Comparison of ENCODE assay signal across 8 mouse cellular contexts in the genomic region with DNA sequence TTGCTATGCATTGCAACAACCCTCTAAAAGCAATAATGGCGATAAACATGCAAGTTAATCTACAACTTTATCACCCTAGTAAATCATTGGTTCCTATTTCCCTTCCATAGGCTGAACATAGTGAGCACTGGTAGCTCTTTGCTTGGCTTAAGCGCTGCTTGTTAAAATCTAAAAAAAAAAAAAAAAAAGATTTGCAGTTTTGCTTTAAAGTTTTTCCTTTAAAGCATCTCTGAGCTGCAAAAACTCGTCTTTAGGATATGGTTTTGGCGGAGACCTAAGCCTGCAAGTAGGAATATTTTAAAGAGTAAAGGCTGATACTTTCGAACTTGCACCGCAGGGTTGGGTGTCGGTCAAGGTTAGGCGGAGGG. TPM values are rescaled to one million over a fixed set of nuclear protein-coding genes. Genes with fewer than 3 reads are reported as not detected.
A peak's percentile ranks its signal among the peaks of the same experiment; 100 is the strongest.
DNase-seq lines count a peak whose midpoint lies in the region; ATAC-seq and TF ChIP-seq lines count a peak whose summit lies in the region.

No protein-coding gene starts in this region.

- peak overlapping the region; percentile 25; the same call in 1 of the 2 replicates for H3K9ac ChIP-seq in kidney, embryonic 14.5 days (ENCODE audit: low read depth, low read length)
- peak overlapping the region; percentile 24; the same call in 1 of the 2 replicates for H3K9ac ChIP-seq in hindbrain, embryonic 14.5 days
- 0 out of 2 replicates have a peak overlapping the region, but pooled peaks have one; percentile 23 for H3K9ac ChIP-seq in midbrain, embryonic 13.5 days (replicated peaks)

- H3K27me3 ChIP-seq in kidney, embryonic 14.5 days (ENCODE audit: control insufficient read depth, insufficient read depth, low read length) = no peaks in the 10 kb centered on the region
- no peaks in the 10 kb centered on the region for H3K27me3 ChIP-seq in hindbrain, embryonic 14.5 days (ENCODE audit: control insufficient read depth, insufficient read depth, low read length)
- peaks cover 15% of the 10 kb centered on the region for H3K27me3 ChIP-seq in midbrain, embryonic 13.5 days

- peak overlapping the region; percentile 92 for H3K27ac ChIP-seq in kidney, embryonic 14.5 days (ENCODE audit: low read depth, low read length)
- peak overlapping the region; percentile 79 for H3K27ac ChIP-seq in bone marrow macrophage, adult 2 months (ENCODE audit: insufficient read depth, low read depth, low read length)
- peak overlapping the region; percentile 14; the same call in 1 of the 2 replicates for H3K27ac ChIP-seq in hindbrain, embryonic 14.5 days
- peak overlapping the region; percentile 95; the same call in 1 of the 2 replicates for H3K27ac ChIP-seq in midbrain, embryonic 13.5 days

- no peak for DNase-seq in kidney, postnatal 4 days
- DNase-seq in hindbrain, embryonic 14.5 days (ENCODE audit: low spot score) = no peak
- DNase-seq in thymus, postnatal 14 days = no peak
- DNase-seq in gastrocnemius, postnatal 4 days (ENCODE audit: low spot score in 2 of 2) = no peak
- DNase-seq in adrenal gland, adult 2 months = no peak

- TF ChIP-seq POLR2A in bone marrow macrophage, adult 2 months (IDR thresholded peaks at IDR 0.05; ENCODE audit: borderline replicate concordance, low read depth, low read length) = no peak

- H3K4me2 ChIP-seq in kidney, embryonic 14.5 days (replicated peaks; ENCODE audit: low read depth, low read length) = peak overlapping the region; percentile 79
- peak overlapping the region; percentile 73 for H3K4me2 ChIP-seq in hindbrain, embryonic 14.5 days (replicated peaks)
- H3K4me2 ChIP-seq in midbrain, embryonic 13.5 days (replicated peaks) = peak overlapping the region; percentile 70

- TF ChIP-seq CTCF in bone marrow macrophage, adult 2 months (IDR thresholded peaks at IDR 0.05; ENCODE audit: low read depth, low read length) = no peak

- WGBS in kidney, embryonic 14.5 days = 8% methylated on average over 8 of the region's 8 CpGs
- 12% methylated on average over 8 of the region's 8 CpGs for WGBS in hindbrain, embryonic 14.5 days
- 14% methylated on average over 8 of the region's 8 CpGs for WGBS in midbrain, embryonic 13.5 days

- no peaks in the 10 kb centered on the region for H3K36me3 ChIP-seq in kidney, embryonic 14.5 days (ENCODE audit: control insufficient read depth, insufficient read depth, low read length)
- no peaks in the 10 kb centered on the region for H3K36me3 ChIP-seq in hindbrain, embryonic 14.5 days (replicated peaks; ENCODE audit: control insufficient read depth, insufficient read depth)
- no peaks in the 10 kb centered on the region for H3K36me3 ChIP-seq in midbrain, embryonic 13.5 days

- no peaks in the 10 kb centered on the region for H3K9me3 ChIP-seq in kidney, embryonic 14.5 days (ENCODE audit: control insufficient read depth, low read length)
- H3K9me3 ChIP-seq in hindbrain, embryonic 14.5 days (ENCODE audit: control insufficient read depth, low read length) = no peaks in the 10 kb centered on the region
- H3K9me3 ChIP-seq in midbrain, embryonic 13.5 days = no peaks in the 10 kb centered on the region

- no peak for ATAC-seq in kidney, embryonic 14.5 days (ENCODE audit: low FRiP score, low TSS enrichment)
- ATAC-seq in hindbrain, embryonic 14.5 days (ENCODE audit: low FRiP score) = no peak
- ATAC-seq in midbrain, embryonic 13.5 days = no peak

- H3K4me1 ChIP-seq in kidney, embryonic 14.5 days (ENCODE audit: control insufficient read depth, insufficient read depth, low read length) = peaks cover 17% of the 10 kb centered on the region; the same call in 1 of the 2 replicates
- H3K4me1 ChIP-seq in bone marrow macrophage, adult 2 months (ENCODE audit: control insufficient read depth, insufficient read depth, low read length) = peaks cover 19% of the 10 kb centered on the region
- peaks cover 20% of the 10 kb centered on the region for H3K4me1 ChIP-seq in hindbrain, embryonic 14.5 days (replicated peaks; ENCODE audit: control insufficient read depth, insufficient read depth, low read length)
- peaks cover 21% of the 10 kb centered on the region for H3K4me1 ChIP-seq in midbrain, embryonic 13.5 days (replicated peaks)

- H3K4me3 ChIP-seq in kidney, embryonic 14.5 days (ENCODE audit: low read length) = peak overlapping the region; percentile 89
- peak overlapping the region; percentile 88 for H3K4me3 ChIP-seq in bone marrow macrophage, adult 2 months (ENCODE audit: insufficient read depth, low read length)
- peak overlapping the region; percentile 92 for H3K4me3 ChIP-seq in hindbrain, embryonic 14.5 days (replicated peaks; ENCODE audit: low read length)
- H3K4me3 ChIP-seq in midbrain, embryonic 13.5 days (replicated peaks) = peak overlapping the region; percentile 88

RNA-seq across cellular contexts. Expression of a gene that starts 0.4 kb away (rescaled TPM):
- polyA plus RNA-seq in kidney, embryonic 14.5 days (2014; fragmentation: Nextera tagmentation; extraction: Ambion mirVana) = 38.1 and 62.0 TPM in 2 replicates
- polyA plus RNA-seq in bone marrow macrophage, adult 2 months (2012; ENCODE audit: insufficient read depth, insufficient read length, missing spikeins) = 45.0 and 47.0 TPM in 2 replicates
- 54.0 and 65.1 TPM in 2 replicates for polyA plus RNA-seq in hindbrain, embryonic 14.5 days (2014; fragmentation: Nextera tagmentation; extraction: Ambion mirVana)
- polyA plus RNA-seq in midbrain, embryonic 13.5 days (2015; fragmentation: Nextera tagmentation; extraction: Ambion mirVana) = 35.8 and 45.9 TPM in 2 replicates
- 100 to 1,000 TPM in 1 of 2 experiments, 10 to 100 TPM in 1; 83.5 to 124 TPM for total RNA-seq in gastrocnemius, postnatal 4 days (2021)
- total RNA-seq in adrenal gland, adult 2 months (2021) = 10 to 100 TPM; 25.5 to 62.9 TPM
- 0.99 and 1.2 TPM in 2 replicates for polyA plus RNA-seq in adrenal gland, adult 2 months (2012; rRNA removed)

RNA-seq across cellular contexts. Expression of a gene that starts 35.3 kb away (rescaled TPM):
- polyA plus RNA-seq in kidney, embryonic 14.5 days (2014; fragmentation: Nextera tagmentation; extraction: Ambion mirVana) = 10.7 and 11.0 TPM in 2 replicates
- 3.5 and 6.8 TPM in 2 replicates for polyA plus RNA-seq in bone marrow macrophage, adult 2 months (2012; ENCODE audit: insufficient read depth, insufficient read length, missing spikeins)
- 17.4 and 20.0 TPM in 2 replicates for polyA plus RNA-seq in hindbrain, embryonic 14.5 days (2014; fragmentation: Nextera tagmentation; extraction: Ambion mirVana)
- 15.6 and 17.7 TPM in 2 replicates for polyA plus RNA-seq in midbrain, embryonic 13.5 days (2015; fragmentation: Nextera tagmentation; extraction: Ambion mirVana)
- total RNA-seq in gastrocnemius, postnatal 4 days (2021) = 10 to 100 TPM; 79.9 to 82.7 TPM
- 10 to 100 TPM; 26.5 to 47.4 TPM for total RNA-seq in adrenal gland, adult 2 months (2021)
- polyA plus RNA-seq in adrenal gland, adult 2 months (2012; rRNA removed) = 100 and 110 TPM in 2 replicates

Comparison
In these comparisons a context has a peak if more than half of its experiments do, and no peak if none do; other contexts are left out.
1. H3K27ac ChIP-seq: peak in every context shown above with its lines; median percentile 95 in midbrain, embryonic 13.5 days; 92 in kidney, embryonic 14.5 days; 79 in bone marrow macrophage, adult 2 months; 14 in hindbrain, embryonic 14.5 days.
2. RNA of a gene that starts 0.4 kb away (polyA plus RNA-seq): 54.0 to 65.1 TPM in hindbrain, embryonic 14.5 days, 38.1 to 62.0 TPM in kidney, embryonic 14.5 days, 45.0 to 47.0 TPM in bone marrow macrophage, adult 2 months and 35.8 to 45.9 TPM in midbrain, embryonic 13.5 days; 0.99 to 1.2 TPM in adrenal gland, adult 2 months; every median in the first group is over 10 times any median in the second.
3. Peak in every context shown above with its lines, with median percentiles within 50 percentile points of each other: H3K4me2 ChIP-seq, H3K4me3 ChIP-seq and H3K9ac ChIP-seq.